Mouse (Mus musculus): ENCODE data around the gene Acvrl1.

- no peak for TF ChIP-seq CTCF (IDR thresholded peaks at IDR 0.05)
- TF ChIP-seq EP300 (IDR thresholded peaks at IDR 0.05): no peak
Measured at GRCm38 (mm10) chr15:101091551-101091950, 36.8 kb upstream of the Acvrl1 start.

All from lung, postnatal 0 days (tissue).